Mouse (Mus musculus): ENCODE measurements at regions not wholly inside any gene's neighbourhood (a gene's known extent, or its start where the extent isn't known, plus 50 kb on each side); places are given as distances from the start of the nearest gene placed in this dataset.

DNA sequence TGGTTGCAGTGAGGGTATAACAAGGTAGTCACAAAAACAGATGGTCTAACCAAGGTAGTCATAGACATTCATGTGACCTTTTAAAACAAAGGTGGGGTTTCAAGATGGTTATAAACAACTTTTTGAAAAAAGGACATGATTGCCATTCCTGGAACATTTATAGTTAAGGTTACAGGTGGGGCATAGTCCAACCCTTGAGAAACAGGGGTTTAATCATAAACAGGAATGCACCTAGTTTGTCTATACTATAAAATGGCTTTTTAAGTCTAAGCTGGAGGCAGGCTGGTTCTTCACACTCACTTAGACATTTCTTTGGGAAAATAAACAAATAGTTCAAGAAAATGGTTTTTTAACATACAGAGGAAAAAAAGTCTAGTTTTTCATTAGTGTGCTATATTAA lies 525.7 kb upstream of the Atp2b1 start:
- no peak overlapping the region for H3K4me2 ChIP-seq
- no peak for ATAC-seq (replicated peaks)
- no peaks in the 10 kb centered on the region for H3K9me3 ChIP-seq
- H3K4me3 ChIP-seq: no peak overlapping the region
- no peaks in the 10 kb centered on the region for H3K36me3 ChIP-seq (replicated peaks)
- H3K27me3 ChIP-seq (replicated peaks): no peaks in the 10 kb centered on the region
- no peak overlapping the region for H3K27ac ChIP-seq
- H3K9ac ChIP-seq: no peak overlapping the region
- H3K4me1 ChIP-seq: no peaks in the 10 kb centered on the region

DNA sequence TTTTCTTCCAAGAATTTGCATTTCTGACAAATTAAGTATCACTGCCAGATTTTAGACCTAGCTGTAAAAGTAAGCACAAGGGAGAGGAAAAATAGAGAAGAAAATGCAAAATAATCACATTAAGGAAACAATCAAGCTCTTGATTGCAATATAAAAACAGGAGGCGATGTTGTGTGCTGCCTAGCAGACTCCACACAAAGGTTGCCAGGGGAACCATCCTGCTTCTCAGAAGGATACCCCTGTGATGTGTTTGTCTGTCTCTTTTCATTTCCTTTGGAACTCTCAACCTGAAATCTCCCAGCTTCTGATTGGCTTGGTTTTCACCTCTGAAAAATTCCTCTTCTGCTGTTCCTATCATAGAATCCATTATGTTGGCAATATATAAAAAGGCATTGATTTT lies 514.3 kb upstream of the Atp2b1 start:
- ATAC-seq (replicated peaks): peak; percentile 93
- Histone ChIP-seq H3K27me3 (replicated peaks) (no peaks in the 10 kb centered on the region), H3K36me3 (replicated peaks) (no peaks in the 10 kb centered on the region), H3K4me3 (no peak overlapping the region), H3K9me3 (no peaks in the 10 kb centered on the region), H3K4me2 (no peak overlapping the region), H3K27ac (0 out of 2 replicates have a peak overlapping the region, but pooled peaks have one; percentile 1), H3K9ac (no peak overlapping the region), H3K4me1 (no peaks in the 10 kb centered on the region; the same call in 1 of the 2 replicates)
- 17% methylated on average over 1 of the region's 1 CpGs for WGBS

DNA sequence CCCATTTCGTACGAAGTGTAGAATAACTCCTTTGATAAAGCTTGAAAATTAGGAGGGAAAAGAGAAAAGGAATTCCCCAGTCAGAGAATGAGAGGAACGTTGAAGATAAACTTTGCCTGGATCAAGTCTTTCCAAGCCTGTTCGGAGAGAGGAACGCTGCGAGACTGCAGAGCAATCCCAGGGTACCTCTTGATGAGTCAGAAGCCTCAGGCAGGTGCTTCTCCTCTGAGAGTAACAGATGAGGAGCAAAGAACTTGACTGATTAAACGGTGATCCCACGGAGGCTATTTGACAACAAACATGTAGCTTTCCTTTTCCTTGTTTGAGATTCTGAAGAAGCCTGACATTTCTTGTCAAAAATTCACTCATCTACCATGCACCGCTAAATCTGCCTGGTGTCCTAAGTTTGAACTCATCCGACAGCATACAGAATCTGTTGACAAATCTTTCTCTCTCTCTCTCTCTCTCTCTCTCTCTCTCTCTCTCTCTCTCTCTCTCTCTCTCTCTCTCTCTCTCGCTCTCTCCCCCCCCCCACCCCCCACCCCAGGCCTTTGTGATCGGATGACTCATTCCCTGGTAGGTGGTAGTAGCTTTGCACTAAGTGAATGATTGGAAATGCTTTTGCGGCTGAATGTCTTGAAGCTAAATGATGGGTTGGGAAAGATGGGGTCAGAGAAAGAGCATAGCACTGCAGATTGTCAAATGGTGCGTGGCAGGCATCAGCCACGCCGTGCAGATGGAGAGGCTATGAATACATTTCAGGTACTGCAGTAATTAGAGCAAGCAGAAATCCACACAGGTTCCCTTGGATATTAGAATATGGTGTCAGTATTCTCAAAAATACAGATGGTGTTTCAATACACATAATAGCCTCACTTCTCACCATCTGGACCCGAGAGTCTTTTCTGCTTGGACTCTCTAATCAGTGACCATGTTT lies 496.1 kb upstream of the Atp2b1 start:
- H3K4me3 ChIP-seq: no peak overlapping the region
- peak; percentile 83 for ATAC-seq (replicated peaks)
- no peaks in the 10 kb centered on the region for H3K4me1 ChIP-seq
- no peak overlapping the region for H3K9ac ChIP-seq
- H3K4me2 ChIP-seq: no peak overlapping the region
- H3K9me3 ChIP-seq: no peaks in the 10 kb centered on the region
- H3K36me3 ChIP-seq (replicated peaks): no peaks in the 10 kb centered on the region
- H3K27ac ChIP-seq: no peak overlapping the region
- 50% methylated on average over 16 of the region's 17 CpGs for WGBS
- H3K27me3 ChIP-seq (replicated peaks): no peaks in the 10 kb centered on the region

DNA sequence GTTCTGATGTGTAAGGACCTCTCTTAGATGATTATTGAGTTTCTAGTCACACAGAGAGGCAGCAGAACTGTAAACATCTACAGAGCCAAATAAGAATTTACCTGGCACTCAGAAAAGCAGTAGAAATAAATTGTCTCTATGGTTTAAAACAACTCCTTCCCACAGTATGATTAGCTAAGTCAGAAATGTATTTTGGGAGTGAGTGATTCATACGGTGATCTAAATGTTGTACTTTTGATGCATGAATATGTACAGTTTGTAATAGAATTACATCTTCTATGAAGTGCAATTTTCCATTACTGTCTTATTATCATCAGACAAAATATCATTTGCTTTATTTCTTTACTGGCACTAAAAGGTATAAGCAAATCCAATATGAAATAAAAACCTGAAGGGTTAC lies 489.8 kb upstream of the Atp2b1 start:
- no peak overlapping the region for H3K9ac ChIP-seq
- no peak for ATAC-seq (replicated peaks)
- H3K4me3 ChIP-seq: no peak overlapping the region
- H3K27ac ChIP-seq: no peak overlapping the region
- H3K36me3 ChIP-seq (replicated peaks): no peaks in the 10 kb centered on the region
- H3K9me3 ChIP-seq: no peaks in the 10 kb centered on the region
- 98% methylated on average over 1 of the region's 1 CpGs for WGBS
- no peaks in the 10 kb centered on the region for H3K27me3 ChIP-seq (replicated peaks)
- H3K4me2 ChIP-seq: no peak overlapping the region
- no peaks in the 10 kb centered on the region for H3K4me1 ChIP-seq

DNA sequence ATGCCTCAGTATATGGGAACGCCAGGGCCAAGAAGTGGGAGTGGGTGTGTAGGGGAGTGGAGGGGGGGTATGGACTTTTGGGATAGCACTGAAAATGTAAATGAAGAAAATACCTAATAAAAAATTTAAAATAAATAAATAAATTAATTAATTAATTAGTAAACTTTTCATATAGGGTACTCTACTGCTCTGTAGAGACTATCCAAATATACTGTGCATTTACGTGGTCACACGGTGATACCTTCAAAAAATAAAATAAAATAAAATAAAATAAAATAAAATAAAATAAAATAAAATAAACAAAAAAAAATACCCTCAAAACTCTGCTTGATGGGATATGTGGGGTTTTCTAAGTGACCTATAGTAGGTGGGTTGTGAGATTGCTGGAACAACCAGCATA lies 479.2 kb upstream of the Atp2b1 start:
- no peak for ATAC-seq (replicated peaks)
- Histone ChIP-seq H3K27me3 (replicated peaks) (no peaks in the 10 kb centered on the region), H3K36me3 (replicated peaks) (no peaks in the 10 kb centered on the region), H3K27ac (no peak overlapping the region), H3K4me1 (no peaks in the 10 kb centered on the region), H3K9me3 (no peaks in the 10 kb centered on the region), H3K4me2 (no peak overlapping the region), H3K4me3 (no peak overlapping the region), H3K9ac (no peak overlapping the region)
- WGBS: 96% methylated on average over 3 of the region's 3 CpGs

DNA sequence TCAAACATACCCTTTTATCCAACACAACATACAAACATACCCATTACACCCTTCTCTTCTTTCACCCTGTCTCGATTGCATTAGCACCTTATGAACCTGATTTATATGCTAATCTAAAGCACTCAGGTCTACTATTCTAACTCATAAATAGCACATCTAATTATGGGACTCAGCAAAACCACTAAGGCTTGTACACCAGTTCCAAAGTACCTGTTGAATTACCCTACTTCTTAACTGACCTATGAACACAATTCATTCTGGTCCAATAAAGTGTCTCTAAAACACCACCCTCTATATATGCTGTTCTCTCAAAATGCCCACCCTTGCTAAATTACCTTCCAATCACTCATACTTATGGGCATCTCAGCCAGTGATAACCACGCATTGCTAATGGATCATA lies 452.7 kb upstream of the Atp2b1 start:
- WGBS: 89% methylated on average over 2 of the region's 2 CpGs
- no peaks in the 10 kb centered on the region for H3K36me3 ChIP-seq (replicated peaks)

DNA sequence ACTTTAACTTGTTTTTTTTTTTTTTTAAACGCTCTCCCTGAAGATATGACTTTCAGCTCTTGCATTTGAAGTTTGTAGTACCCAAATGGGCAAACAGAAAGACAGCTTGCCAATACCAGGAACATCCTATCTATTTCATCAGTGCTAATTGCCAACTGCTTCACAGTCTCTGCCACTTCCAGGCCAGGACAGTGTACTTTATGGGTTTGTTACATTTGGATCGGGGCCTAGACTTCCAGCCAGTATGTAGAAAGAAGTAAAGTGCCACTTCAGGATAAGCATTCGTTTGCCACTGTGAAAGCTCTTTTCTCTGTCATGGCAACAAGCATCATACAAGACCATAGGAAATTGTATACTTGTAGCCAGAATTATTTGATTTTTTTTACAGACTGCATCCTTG lies 439.6 kb upstream of the Atp2b1 start:
- Histone ChIP-seq H3K4me1 (no peaks in the 10 kb centered on the region), H3K27ac (no peak overlapping the region), H3K9me3 (no peaks in the 10 kb centered on the region), H3K4me2 (no peak overlapping the region), H3K4me3 (no peak overlapping the region), H3K27me3 (replicated peaks) (no peaks in the 10 kb centered on the region), H3K36me3 (replicated peaks) (no peaks in the 10 kb centered on the region), H3K9ac (no peak overlapping the region)
- 87% methylated on average over 3 of the region's 3 CpGs for WGBS
- no peak for ATAC-seq (replicated peaks)

More for the DNA sequence above, 452.7 kb upstream of the Atp2b1 start:
- Histone ChIP-seq H3K4me1 (no peaks in the 10 kb centered on the region), H3K9me3 (no peaks in the 10 kb centered on the region), H3K9ac (no peak overlapping the region), H3K27me3 (replicated peaks) (no peaks in the 10 kb centered on the region), H3K27ac (no peak overlapping the region), H3K4me3 (no peak overlapping the region), H3K4me2 (no peak overlapping the region)
- no peak for ATAC-seq (replicated peaks)

DNA sequence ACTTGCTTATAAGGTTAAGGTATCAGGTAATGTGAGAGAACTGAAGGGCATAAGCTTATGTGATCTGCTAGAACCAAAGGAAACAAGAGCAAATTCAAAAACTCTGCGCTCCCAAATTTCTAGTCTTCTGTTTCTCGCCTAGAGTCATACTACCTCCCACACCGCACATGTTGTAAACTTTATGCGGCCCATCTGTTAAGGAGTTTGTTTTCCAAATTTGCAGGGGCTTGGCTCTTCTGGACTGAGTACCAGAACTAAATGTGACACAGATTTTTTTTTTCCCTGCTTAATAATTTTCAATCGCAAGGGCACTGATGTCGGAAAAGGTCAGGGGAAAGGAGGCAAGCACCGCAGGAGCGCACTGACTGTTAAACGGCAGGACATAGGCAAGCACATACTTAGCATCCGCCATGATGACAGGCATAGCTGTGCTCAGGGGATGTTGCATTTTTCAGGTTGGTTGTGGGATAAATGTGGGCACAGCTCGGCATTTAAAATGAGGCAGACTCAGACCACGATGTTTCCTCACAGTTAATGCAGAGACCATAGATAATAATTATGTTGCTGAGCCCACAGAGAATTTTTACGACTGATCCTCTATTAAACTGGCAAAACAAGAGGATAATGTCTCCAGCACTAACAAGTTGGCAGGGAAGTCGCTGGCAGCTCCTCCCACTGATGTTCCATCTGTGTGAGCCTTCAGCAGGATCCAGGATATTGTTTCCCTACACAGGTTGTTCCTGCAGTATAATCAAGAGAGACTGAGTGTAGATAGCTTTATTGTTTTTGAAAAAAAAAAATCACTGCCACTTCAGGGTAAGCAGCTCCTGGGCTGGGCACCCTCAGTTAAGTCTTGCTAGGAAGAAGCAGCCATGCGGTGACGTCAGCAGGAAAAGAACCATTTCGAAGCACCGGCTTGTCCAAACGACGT lies 428.2 kb upstream of the Atp2b1 start:
- no peaks in the 10 kb centered on the region for H3K36me3 ChIP-seq (replicated peaks)
- H3K4me2 ChIP-seq: no peak overlapping the region
- H3K27ac ChIP-seq: no peak overlapping the region
- no peaks in the 10 kb centered on the region for H3K4me1 ChIP-seq
- H3K27me3 ChIP-seq (replicated peaks): no peaks in the 10 kb centered on the region
- WGBS: 86% methylated on average over 20 of the region's 20 CpGs
- no peak overlapping the region for H3K4me3 ChIP-seq
- no peaks in the 10 kb centered on the region for H3K9me3 ChIP-seq
- H3K9ac ChIP-seq: no peak overlapping the region
- no peak for ATAC-seq (replicated peaks)

DNA sequence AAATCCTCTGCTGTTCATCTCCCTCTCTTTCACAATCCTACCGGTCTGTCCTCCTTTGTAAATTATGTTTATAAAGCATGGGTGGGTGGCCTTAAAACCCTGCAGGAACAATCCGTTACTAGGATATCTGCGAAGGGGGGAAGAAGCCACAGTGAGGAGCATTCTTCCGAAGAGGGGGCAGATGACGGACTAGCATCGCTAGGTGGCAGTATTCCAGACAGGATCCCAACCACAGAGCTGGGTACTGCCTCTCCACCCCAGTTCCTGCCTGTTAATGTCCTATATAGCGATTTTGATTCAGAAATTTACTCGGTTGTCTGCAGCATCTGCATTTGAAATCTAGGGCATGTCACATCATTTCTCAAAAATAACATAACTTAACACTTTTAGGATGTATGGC lies 419.9 kb upstream of the Atp2b1 start:
- ATAC-seq (replicated peaks): 0 out of 2 replicates have a peak, but pooled peaks have one; percentile 45

DNA sequence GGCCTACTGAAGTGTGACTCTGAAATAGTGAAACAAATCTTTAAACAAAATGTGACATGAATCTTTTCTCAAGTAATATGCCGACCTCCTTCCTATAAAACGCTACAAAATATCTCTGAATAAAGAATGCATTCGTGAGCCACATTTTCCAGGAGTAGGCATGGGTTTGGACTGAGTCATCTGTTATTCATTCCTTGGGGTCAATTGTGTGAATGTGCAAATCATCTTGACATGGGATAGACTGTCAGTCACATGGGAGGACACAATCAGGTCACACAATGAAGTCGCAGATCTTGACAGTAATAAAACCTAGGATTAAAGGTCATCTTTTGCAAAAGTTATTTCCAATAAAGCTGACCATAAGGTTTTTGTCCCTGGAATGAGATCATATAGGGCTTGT lies 418.0 kb upstream of the Atp2b1 start:
- H3K36me3 ChIP-seq (replicated peaks): no peaks in the 10 kb centered on the region
- H3K4me3 ChIP-seq: no peak overlapping the region
- H3K27me3 ChIP-seq (replicated peaks): no peaks in the 10 kb centered on the region
- WGBS: 75% methylated on average over 4 of the region's 4 CpGs
- no peak overlapping the region for H3K9ac ChIP-seq
- no peak for ATAC-seq (replicated peaks)
- no peak overlapping the region for H3K4me2 ChIP-seq
- no peaks in the 10 kb centered on the region for H3K4me1 ChIP-seq
- H3K9me3 ChIP-seq: no peaks in the 10 kb centered on the region
- no peak overlapping the region for H3K27ac ChIP-seq

More for the DNA sequence above, 419.9 kb upstream of the Atp2b1 start:
- Histone ChIP-seq H3K9ac (no peak overlapping the region), H3K36me3 (replicated peaks) (no peaks in the 10 kb centered on the region), H3K9me3 (no peaks in the 10 kb centered on the region), H3K4me1 (no peaks in the 10 kb centered on the region), H3K27me3 (replicated peaks) (no peaks in the 10 kb centered on the region), H3K4me3 (no peak overlapping the region), H3K27ac (no peak overlapping the region), H3K4me2 (no peak overlapping the region)
- 9% methylated on average over 8 of the region's 8 CpGs for WGBS

DNA sequence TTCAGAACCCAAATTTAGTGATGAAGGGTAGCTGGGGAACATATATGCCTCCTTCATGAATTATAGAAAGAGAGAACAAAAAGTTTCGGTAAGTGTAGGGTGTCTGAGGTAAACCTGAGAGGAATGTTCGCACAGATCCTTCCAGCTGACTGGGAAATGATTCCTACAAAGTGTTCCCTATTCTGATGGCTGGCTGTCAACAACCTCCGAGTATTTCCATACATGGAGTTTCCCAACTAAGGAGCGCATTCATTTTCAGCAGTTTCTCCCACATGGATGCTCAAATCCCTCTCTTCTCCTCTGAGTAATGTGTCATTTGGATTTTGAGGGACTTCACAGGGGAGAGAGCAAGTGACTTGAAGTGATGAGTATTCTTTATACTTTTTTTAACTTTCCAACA lies 413.9 kb upstream of the Atp2b1 start:
- Histone ChIP-seq H3K9ac (no peak overlapping the region), H3K4me3 (no peak overlapping the region), H3K36me3 (replicated peaks) (no peaks in the 10 kb centered on the region), H3K27me3 (replicated peaks) (no peaks in the 10 kb centered on the region), H3K9me3 (no peaks in the 10 kb centered on the region), H3K4me2 (no peak overlapping the region), H3K4me1 (no peaks in the 10 kb centered on the region), H3K27ac (no peak overlapping the region)
- no peak for ATAC-seq (replicated peaks)
- WGBS: 85% methylated on average over 4 of the region's 4 CpGs

DNA sequence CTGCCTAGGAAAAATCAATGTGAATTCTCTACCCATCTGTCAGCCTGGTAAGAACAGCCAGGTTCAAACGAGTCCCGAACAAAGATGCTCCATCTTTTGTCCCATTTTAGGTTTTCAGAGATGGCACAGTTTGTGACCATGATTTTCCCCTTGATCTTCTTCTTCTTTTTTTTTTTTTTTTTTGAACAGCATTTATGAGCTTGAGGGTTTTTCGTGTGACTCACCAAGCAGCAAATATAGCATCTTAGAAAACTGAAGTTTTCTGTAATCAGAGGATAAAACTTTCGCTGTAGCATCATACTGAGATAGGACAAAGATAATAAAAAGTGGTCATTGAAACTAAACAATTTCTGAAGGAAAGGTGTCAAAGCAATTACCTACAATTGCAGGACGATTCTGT lies 412.6 kb upstream of the Atp2b1 start:
- no peak overlapping the region for H3K9ac ChIP-seq
- no peak overlapping the region for H3K4me3 ChIP-seq
- no peaks in the 10 kb centered on the region for H3K4me1 ChIP-seq
- H3K4me2 ChIP-seq: no peak overlapping the region
- ATAC-seq (replicated peaks): no peak
- H3K27ac ChIP-seq: no peak overlapping the region
- 85% methylated on average over 5 of the region's 5 CpGs for WGBS
- no peaks in the 10 kb centered on the region for H3K36me3 ChIP-seq (replicated peaks)
- no peaks in the 10 kb centered on the region for H3K9me3 ChIP-seq
- H3K27me3 ChIP-seq (replicated peaks): no peaks in the 10 kb centered on the region

Data from midbrain, embryonic 15.5 days (tissue).